Mouse (Mus musculus): ENCODE measurements around the gene Unk.
"Not testable (repeated sequence)": the region's sequence is repeated elsewhere in the genome, so short reads cannot be mapped to it uniquely, and the experiment has no call there.

Gene Unk

GRCm38 (mm10) chr11:116087194-116088130 lies 57.3 kb downstream of the Unk start:
- peak; percentile 62 for DNase-seq (ENCODE audit: low read depth, low spot score)

GRCm38 (mm10) chr11:116088188-116088587 lies 58.1 kb downstream of the Unk start:
- no peak for DNase-seq (ENCODE audit: low read depth, low spot score)

GRCm38 (mm10) chr11:116088741-116089394 lies 58.7 kb downstream of the Unk start:
- no peak for DNase-seq (ENCODE audit: low read depth, low spot score)

- DNase-seq (ENCODE audit: low read depth, low spot score) = no peak
These were observed 59.4 kb downstream of the Unk start for GRCm38 (mm10) chr11:116089545-116089944.

- DNase-seq (ENCODE audit: low read depth, low spot score) = no peak
These were observed 61.5 kb downstream of the Unk start for GRCm38 (mm10) chr11:116091591-116091990.

- not testable (repeated sequence) for DNase-seq (ENCODE audit: low read depth, low spot score)
These were observed 62.8 kb downstream of the Unk start for GRCm38 (mm10) chr11:116092959-116093358.

- no peak for DNase-seq (ENCODE audit: low read depth, low spot score)
These were observed 63.8 kb downstream of the Unk start for GRCm38 (mm10) chr11:116093771-116094565.

- DNase-seq (ENCODE audit: low read depth, low spot score) = no peak
These were observed 65.5 kb downstream of the Unk start for GRCm38 (mm10) chr11:116095573-116095972.

GRCm38 (mm10) chr11:116096213-116097108 lies 66.3 kb downstream of the Unk start:
- no peak for DNase-seq (ENCODE audit: low read depth, low spot score)

GRCm38 (mm10) chr11:116098711-116099460 lies 68.8 kb downstream of the Unk start:
- no peak for DNase-seq (ENCODE audit: low read depth, low spot score)

- no peak for DNase-seq (ENCODE audit: low read depth, low spot score)
These were observed 69.3 kb downstream of the Unk start for GRCm38 (mm10) chr11:116099462-116099861.

GRCm38 (mm10) chr11:116100385-116100784 lies 70.3 kb downstream of the Unk start:
- DNase-seq (ENCODE audit: low read depth, low spot score) = no peak

- DNase-seq (ENCODE audit: low read depth, low spot score) = no peak
These were observed 70.7 kb downstream of the Unk start for GRCm38 (mm10) chr11:116100839-116101238.

- no peak for DNase-seq (ENCODE audit: low read depth, low spot score)
These were observed 71.8 kb downstream of the Unk start for GRCm38 (mm10) chr11:116101931-116102381.

GRCm38 (mm10) chr11:116102472-116102871 lies 72.3 kb downstream of the Unk start:
- DNase-seq (ENCODE audit: low read depth, low spot score) = no peak

- DNase-seq (ENCODE audit: low read depth, low spot score) = no peak
These were observed 73.5 kb downstream of the Unk start for GRCm38 (mm10) chr11:116103572-116103971.

GRCm38 (mm10) chr11:116104006-116104646 lies 74.0 kb downstream of the Unk start:
- DNase-seq (ENCODE audit: low read depth, low spot score) = no peak

GRCm38 (mm10) chr11:116105065-116105464 lies 74.9 kb downstream of the Unk start:
- no peak for DNase-seq (ENCODE audit: low read depth, low spot score)

- no peak for DNase-seq (ENCODE audit: low read depth, low spot score)
These were observed 76.2 kb downstream of the Unk start for GRCm38 (mm10) chr11:116106154-116106962.

Measured in retina, adult 2 months (tissue).